Mouse (Mus musculus) olfactory bulb, adult 2 months (tissue): ENCODE measurements around the gene Emcn. TPM values are rescaled to one million over a fixed set of nuclear protein-coding genes. Genes with fewer than 3 reads are reported as not detected.

ENCODE experiments used
- H3K27ac ChIP-seq: fragments of 200-500 bp; 2 replicates; pipeline ENCODE4 v1.5.1; 2012; ENCODE audit warnings: low read depth, low read length; ENCODE audit not compliant: insufficient read depth
- H3K4me1 ChIP-seq: fragments of 200-500 bp; 2 replicates; pipeline ENCODE4 v1.6.1; 2012; ENCODE audit warnings: low read length; ENCODE audit not compliant: control insufficient read depth, insufficient read depth
- H3K4me3 ChIP-seq: fragments of 200-500 bp; 2 replicates; pipeline ENCODE4 v1.5.1; 2012; ENCODE audit warnings: mild to moderate bottlenecking, low read depth, low read length, moderate library complexity; ENCODE audit not compliant: insufficient read depth
- CTCF ChIP-seq: fragments of 200-500 bp; IDR thresholded peaks from 2 replicates; pipeline ENCODE4 v1.5.1; 2012; ENCODE audit warnings: low read depth, mild to moderate bottlenecking, low read length, moderate library complexity; ENCODE audit not compliant: insufficient read depth
- POLR2A ChIP-seq: fragments of 200-500 bp; IDR thresholded peaks from 2 replicates; pipeline ENCODE4 v1.6.1; 2012; ENCODE audit warnings: mild to moderate bottlenecking, low read depth, low read length, moderate library complexity; ENCODE audit not compliant: insufficient read depth
- WGBS: fragments of 180-500 bp; shearing (Covaris S2); methylation state at CpG from one replicate; pipeline ENCODE4 v1.1.7; 2018; 5-methylcytosine and 5-hydroxymethylcytosine counted together
- polyA plus RNA-seq: library from polyadenylated mRNA; stranded (reverse); fragments of >200 nt; gene quantifications from 2 replicates; pipeline ENCODE4 v1.2.4, GENCODE M21; 2012; ENCODE audit warnings: low replicate concordance; ENCODE audit not compliant: missing spikeins, insufficient read depth, insufficient read length

Emcn gene
- polyA plus RNA-seq, 1 experiment: not detected

- no peak overlapping the region for H3K27ac ChIP-seq
- 77% methylated on average over 3 of the region's 3 CpGs for WGBS
- TF ChIP-seq CTCF (no peak), POLR2A (no peak)
- H3K4me1 ChIP-seq: 0 out of 2 replicates have a peak, but pooled peaks cover 3% of the 10 kb centered on the region
- no peak overlapping the region for H3K4me3 ChIP-seq
Measured at GRCm38 (mm10) chr3:137367826-137368325, 27.0 kb downstream of the Emcn start.

- Histone ChIP-seq H3K4me3 (no peak overlapping the region), H3K27ac (no peak overlapping the region)
Measured at GRCm38 (mm10) chr3:137372854-137373253, 32.0 kb downstream of the Emcn start.

GRCm38 (mm10) chr3:137382311-137382710, 41.4 kb downstream of the Emcn start:
- no peak overlapping the region for H3K27ac ChIP-seq

More at GRCm38 (mm10) chr3:137372854-137373253, 32.0 kb downstream of the Emcn start:
- TF ChIP-seq POLR2A: no peak
- H3K4me1 ChIP-seq: 0 out of 2 replicates have a peak, but pooled peaks cover 2% of the 10 kb centered on the region
- 63% methylated on average over 4 of the region's 4 CpGs for WGBS

GRCm38 (mm10) chr3:137395588-137395987, 54.7 kb downstream of the Emcn start:
- Histone ChIP-seq H3K4me3 (no peak overlapping the region), H3K4me1 (no peaks in the 10 kb centered on the region), H3K27ac (no peak overlapping the region)
- TF ChIP-seq CTCF (no peak), POLR2A (no peak)
- 87% methylated on average over 11 of the region's 11 CpGs for WGBS

More at GRCm38 (mm10) chr3:137382311-137382710, 41.4 kb downstream of the Emcn start:
- TF ChIP-seq CTCF (no peak), POLR2A (no peak)
- H3K4me1 ChIP-seq: no peaks in the 10 kb centered on the region
- WGBS: 90% methylated on average over 2 of the region's 2 CpGs
- no peak overlapping the region for H3K4me3 ChIP-seq

- WGBS: 39% methylated on average over 5 of the region's 5 CpGs
- H3K27ac ChIP-seq: peak overlapping the region; percentile 27; the same call in 1 of the 2 replicates
- no peak for TF ChIP-seq POLR2A
- no peak for TF ChIP-seq CTCF
Measured at GRCm38 (mm10) chr3:137415451-137416086, 74.7 kb downstream of the Emcn start.

DNA sequence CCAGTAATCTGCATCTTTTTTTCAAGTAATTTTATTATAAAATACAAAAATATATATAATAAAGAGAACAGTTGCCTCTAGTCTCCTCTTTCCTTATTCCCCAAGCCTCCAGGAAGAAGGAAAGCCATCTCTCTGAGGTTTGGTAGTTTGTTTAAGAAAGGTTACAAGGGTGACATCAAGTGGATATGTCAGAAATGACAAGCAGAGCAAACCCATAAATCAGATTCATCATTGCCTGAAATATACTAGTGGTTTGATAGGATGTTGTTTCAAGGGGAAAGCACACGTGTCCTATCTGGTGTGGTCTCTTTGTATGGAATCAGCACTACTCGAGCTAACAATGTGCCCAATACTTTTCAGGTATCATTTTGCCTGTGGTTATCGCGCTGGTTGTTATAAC, 77.8 kb downstream of the Emcn start:
- no peak overlapping the region for H3K4me3 ChIP-seq
- H3K27ac ChIP-seq: no peak overlapping the region
- WGBS: 75% methylated on average over 4 of the region's 4 CpGs
- H3K4me1 ChIP-seq: peaks cover 4% of the 10 kb centered on the region
- TF ChIP-seq POLR2A (no peak), CTCF (no peak)

More at GRCm38 (mm10) chr3:137415451-137416086, 74.7 kb downstream of the Emcn start:
- Histone ChIP-seq H3K4me1 (peaks cover 4% of the 10 kb centered on the region), H3K4me3 (no peak overlapping the region)

DNA sequence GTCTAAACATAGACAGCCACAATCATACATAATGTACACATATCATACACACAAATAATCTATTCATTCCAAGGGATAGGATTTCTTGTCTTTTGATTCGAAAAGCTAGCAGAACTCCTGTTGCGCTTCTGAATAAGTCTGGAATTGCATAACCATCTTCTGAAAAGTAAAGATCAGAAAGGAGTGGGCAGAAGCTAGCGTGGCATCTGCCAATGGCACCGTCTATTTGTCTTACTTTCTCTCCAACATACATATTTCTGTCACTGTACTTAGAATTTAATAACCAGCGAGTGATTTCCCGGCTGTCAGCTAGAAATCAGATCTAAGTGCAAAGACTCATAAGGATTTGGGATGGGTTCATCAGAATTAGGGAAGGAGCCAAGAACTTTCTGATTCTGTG, 88.6 kb downstream of the Emcn start:
- H3K4me1 ChIP-seq: no peaks in the 10 kb centered on the region
- TF ChIP-seq POLR2A (no peak), CTCF (no peak)
- 97% methylated on average over 6 of the region's 6 CpGs for whole genome bisulfite sequencing
- no peak overlapping the region for H3K4me3 ChIP-seq
- H3K27ac ChIP-seq: no peak overlapping the region

DNA sequence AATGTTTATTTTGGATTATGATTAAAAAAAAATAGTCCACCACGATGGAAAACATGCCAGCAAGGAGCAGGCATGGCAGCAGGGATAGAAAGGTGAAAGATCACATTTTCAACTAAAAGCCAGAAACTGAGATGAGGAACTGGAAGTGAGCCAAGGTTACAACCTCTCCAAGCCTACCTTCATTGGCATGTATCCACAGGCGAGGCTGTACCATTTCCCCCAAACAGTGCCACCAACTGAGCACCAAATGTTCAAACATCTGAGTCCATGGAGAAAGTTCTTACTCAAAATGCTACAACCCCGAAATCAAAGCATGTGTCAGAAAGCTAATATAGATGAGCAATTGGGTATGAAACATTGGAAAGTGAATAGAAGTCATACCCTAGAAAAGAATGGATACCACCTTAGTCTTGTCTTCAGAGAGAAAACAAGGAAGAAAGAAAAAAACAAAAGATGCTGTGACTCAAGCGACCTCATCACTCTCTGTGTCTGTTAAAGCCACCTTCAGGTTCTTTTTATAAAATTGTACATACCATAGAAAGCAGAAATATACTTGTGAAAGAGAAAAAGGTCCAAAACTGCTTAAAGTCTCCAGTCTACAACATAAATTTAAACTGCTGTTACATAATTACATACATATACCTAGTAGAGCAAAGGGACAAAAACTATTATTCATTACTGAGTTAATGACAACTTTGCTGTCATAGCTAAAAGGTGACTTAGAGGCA, 124.2 kb downstream of the Emcn start:
- no peak overlapping the region for H3K27ac ChIP-seq
- 86% methylated on average over 4 of the region's 4 CpGs for WGBS
- TF ChIP-seq POLR2A: no peak
- no peak for TF ChIP-seq CTCF

DNA sequence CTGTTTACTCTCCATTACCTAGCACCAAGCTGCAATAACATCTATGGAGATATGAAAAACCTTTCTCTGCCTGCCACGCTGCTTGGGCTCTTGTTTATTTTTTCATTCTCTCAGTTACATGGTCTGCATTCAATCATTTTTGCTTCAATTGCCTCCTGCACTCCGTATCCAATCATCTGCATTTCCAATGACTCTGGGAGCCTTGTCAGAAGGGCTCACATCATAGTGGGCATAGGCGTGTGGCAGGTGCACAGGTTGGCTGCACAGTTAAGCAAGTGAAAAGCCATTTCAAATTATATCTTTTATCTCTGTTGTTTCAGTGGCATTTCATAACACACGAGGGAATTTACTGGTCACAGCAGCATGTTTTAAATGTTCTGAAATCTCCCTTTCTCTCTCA, 125.1 kb downstream of the Emcn start:
- TF ChIP-seq CTCF: no peak
- no peak for TF ChIP-seq POLR2A
- no peak overlapping the region for H3K4me3 ChIP-seq
- WGBS: 76% methylated on average over 4 of the region's 4 CpGs
- no peaks in the 10 kb centered on the region for H3K4me1 ChIP-seq
- no peak overlapping the region for H3K27ac ChIP-seq

More for the DNA sequence above, 124.2 kb downstream of the Emcn start:
- no peak overlapping the region for H3K4me3 ChIP-seq
- H3K4me1 ChIP-seq: no peaks in the 10 kb centered on the region
